Mouse (Mus musculus) forebrain, postnatal 0 days (tissue): Measurements from ENCODE around the gene Inpp5f. TPM values are rescaled to one million over a fixed set of nuclear protein-coding genes. Genes with fewer than 3 reads are reported as not detected.
A peak's percentile ranks its signal among the peaks of the same experiment; 100 is the strongest.

ENCODE experiments used
- ATAC-seq: fragments of 200-750 bp; cut with Nextera tagmentation; 2 replicates; pipeline ENCODE4 v1.8.0; 2017; ENCODE audit warnings: mild to moderate bottlenecking, moderate library complexity
- DNase-seq: peaks from one replicate; pipeline ENCODE4 v3.0.0-alpha.2; 2015
- H3K27ac ChIP-seq: fragments of 300-500 bp; sonication (generic); 2 replicates; pipeline ENCODE4 v1.5.1; 2014; ENCODE audit warnings: low read depth, mild to moderate bottlenecking, antibody characterized with exemption, low read length, moderate library complexity, mixed read lengths
- H3K27me3 ChIP-seq: fragments of 300-500 bp; sonication (generic); 2 replicates; pipeline ENCODE4 v1.6.1; 2014; ENCODE audit warnings: mild to moderate bottlenecking, low read length, mixed read lengths; ENCODE audit not compliant: insufficient read depth
- H3K36me3 ChIP-seq: fragments of 300-500 bp; sonication (generic); 2 replicates; pipeline ENCODE4 v1.6.1; 2014; ENCODE audit warnings: mild to moderate bottlenecking, moderate library complexity; ENCODE audit not compliant: insufficient read depth
- H3K4me1 ChIP-seq: fragments of 300-500 bp; sonication (generic); 2 replicates; pipeline ENCODE4 v1.6.1; 2014; ENCODE audit warnings: antibody characterized with exemption; ENCODE audit not compliant: insufficient read depth
- H3K4me2 ChIP-seq: fragments of 300-500 bp; sonication (generic); 2 replicates; pipeline ENCODE4 v1.6.1; 2014; ENCODE audit warnings: low read depth, mild to moderate bottlenecking, moderate library complexity
- H3K4me3 ChIP-seq: fragments of 300-500 bp; sonication (generic); 2 replicates; pipeline ENCODE4 v1.5.1; 2014; ENCODE audit warnings: low read depth, low read length, mixed read lengths
- H3K9ac ChIP-seq: fragments of 300-500 bp; sonication (generic); 2 replicates; pipeline ENCODE4 v1.6.1; 2014; ENCODE audit warnings: mild to moderate bottlenecking
- H3K9me3 ChIP-seq: fragments of 300-500 bp; sonication (generic); 2 replicates; pipeline ENCODE4 v1.6.1; 2016; ENCODE audit warnings: low read length
- CTCF ChIP-seq: sonication (generic); IDR thresholded peaks from 2 replicates; pipeline ENCODE4 v1.5.1; 2016; ENCODE audit warnings: antibody characterized with exemption, control low read depth, low read depth
- WGBS: fragments of 180-500 bp; shearing (Covaris S2); extraction: QIAGEN DNeasy Blood & Tissue Kit; methylation state at CpG from one replicate; pipeline ENCODE4 v1.1.7; 2014; 5-methylcytosine and 5-hydroxymethylcytosine counted together
- polyA plus RNA-seq: library from polyadenylated mRNA; unstranded; fragments of >200 nt; fragmentation: Nextera tagmentation; extraction: Ambion mirVana; gene quantifications from 2 replicates; pipeline ENCODE4 v1.2.1, GENCODE M21; 2015
- total RNA-seq: library from RNA; depleted of rRNA; stranded (reverse); fragments of >200 nt; gene quantifications from 2 replicates; pipeline ENCODE4 v1.2.3, GENCODE M21; 2014

The Inpp5f gene
- total and polyA plus RNA-seq, 2 experiments from 2014 or later = 361 to 420 TPM

- Histone ChIP-seq H3K36me3 (peaks cover 78% of the 10 kb centered on the region), H3K9me3 (no peaks in the 10 kb centered on the region), H3K4me3 (no peak overlapping the region), H3K9ac (no peak overlapping the region), H3K27me3 (no peaks in the 10 kb centered on the region), H3K4me2 (no peak overlapping the region), H3K4me1 (no peaks in the 10 kb centered on the region), H3K27ac (no peak overlapping the region)
- peak; percentile 91 for ATAC-seq
- 29% methylated on average over 4 of the region's 4 CpGs for WGBS
- peak; percentile 90 for DNase-seq
- TF ChIP-seq CTCF = peak; percentile 99
Observed at GRCm38 (mm10) chr7:128705735-128706134, 94.6 kb downstream of the Inpp5f start.

DNA sequence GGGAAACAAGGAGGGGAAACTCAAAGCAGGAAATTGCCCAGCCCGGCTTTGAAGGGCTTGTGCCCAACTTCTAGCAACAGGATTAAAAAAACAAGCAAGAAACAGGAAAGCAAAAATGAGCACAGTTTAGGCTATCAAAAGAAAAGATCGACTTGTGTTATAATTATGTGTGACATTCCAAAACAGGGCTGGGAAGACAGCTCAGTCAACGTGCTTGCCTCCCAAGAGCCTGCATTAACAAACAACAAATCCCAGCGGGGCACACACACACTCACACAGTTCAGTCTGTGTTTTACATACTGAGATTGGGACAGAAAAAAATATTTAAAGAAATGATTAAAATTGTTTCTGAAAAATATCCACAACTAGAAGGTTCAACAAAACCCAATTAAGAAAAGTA, 106.9 kb downstream of the Inpp5f start:
- Histone ChIP-seq H3K9me3 (no peaks in the 10 kb centered on the region), H3K4me2 (no peak overlapping the region), H3K36me3 (peaks cover 74% of the 10 kb centered on the region), H3K4me1 (no peaks in the 10 kb centered on the region), H3K9ac (no peak overlapping the region), H3K27ac (0 out of 2 replicates have a peak overlapping the region, but pooled peaks have one; percentile 16), H3K27me3 (no peaks in the 10 kb centered on the region), H3K4me3 (no peak overlapping the region)
- DNase-seq (no peak), ATAC-seq (no peak)
- TF ChIP-seq CTCF = no peak
- WGBS = 73% methylated on average over 4 of the region's 4 CpGs

- Histone ChIP-seq H3K9me3 (no peaks in the 10 kb centered on the region), H3K36me3 (peaks cover 22% of the 10 kb centered on the region), H3K4me1 (peaks cover 11% of the 10 kb centered on the region), H3K27ac (peak overlapping the region; percentile 54), H3K9ac (no peak overlapping the region), H3K27me3 (no peaks in the 10 kb centered on the region), H3K4me3 (no peak overlapping the region), H3K4me2 (no peak overlapping the region)
- ATAC-seq (peak; percentile 97), DNase-seq (peak; percentile 91)
- peak; percentile 87 for TF ChIP-seq CTCF
- 12% methylated on average over 4 of the region's 4 CpGs for WGBS
Observed at GRCm38 (mm10) chr7:128724761-128725160, 113.6 kb downstream of the Inpp5f start.

DNA sequence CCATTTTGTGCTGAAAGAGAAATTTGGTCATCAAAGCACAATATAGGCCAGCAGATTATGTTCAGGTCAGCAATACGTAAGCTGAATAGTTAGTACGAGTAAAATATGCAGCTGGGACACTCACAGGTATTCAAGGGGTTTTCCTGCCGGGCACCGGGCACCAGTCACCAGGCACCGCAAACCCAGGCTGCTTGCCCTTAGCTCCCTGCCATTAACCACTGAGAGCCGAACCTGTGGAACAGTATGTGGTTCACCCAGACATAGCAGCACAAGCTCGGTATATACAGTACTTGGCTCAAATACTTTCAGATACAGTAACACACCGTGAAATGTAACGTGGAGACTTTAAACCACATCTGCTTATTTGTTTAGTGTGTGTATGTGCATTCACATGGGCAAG, 114.1 kb downstream of the Inpp5f start:
- no peak for DNase-seq
- 71% methylated on average over 9 of the region's 9 CpGs for WGBS
- H3K9me3 ChIP-seq = no peaks in the 10 kb centered on the region
- no peaks in the 10 kb centered on the region for H3K27me3 ChIP-seq
- H3K9ac ChIP-seq = no peak overlapping the region
- H3K27ac ChIP-seq = peak overlapping the region; percentile 54
- H3K4me3 ChIP-seq = no peak overlapping the region
- TF ChIP-seq CTCF = no peak
- peaks cover 11% of the 10 kb centered on the region for H3K4me1 ChIP-seq
- peaks cover 19% of the 10 kb centered on the region for H3K36me3 ChIP-seq
- ATAC-seq = no peak
- no peak overlapping the region for H3K4me2 ChIP-seq

DNA sequence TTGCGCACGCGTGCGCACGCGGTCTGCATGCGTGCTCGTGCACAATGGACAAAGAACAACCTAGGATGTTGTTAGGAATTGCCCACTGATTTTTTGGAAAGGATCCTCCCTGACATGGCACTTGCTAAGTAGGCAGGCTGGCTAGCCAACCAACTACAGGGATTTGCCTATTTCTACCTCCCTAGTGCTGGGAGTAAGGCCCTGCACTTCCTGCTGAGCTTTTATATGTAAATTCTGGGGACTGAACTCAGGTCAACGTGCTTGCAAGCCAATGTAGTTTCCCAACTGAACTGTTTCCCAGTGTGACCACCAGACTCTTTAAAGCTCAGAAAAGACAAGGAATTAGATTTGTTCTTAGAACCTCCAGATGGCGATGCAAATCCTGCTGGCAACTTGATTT, 115.9 kb downstream of the Inpp5f start:
- WGBS = 44% methylated on average over 10 of the region's 10 CpGs
- 0 out of 2 replicates have a peak, but pooled peaks have one; percentile 8 for TF ChIP-seq CTCF
- no peaks in the 10 kb centered on the region for H3K27me3 ChIP-seq
- peak; percentile 27 for DNase-seq
- H3K4me1 ChIP-seq = peaks cover 19% of the 10 kb centered on the region
- H3K36me3 ChIP-seq = peaks cover 7% of the 10 kb centered on the region
- H3K27ac ChIP-seq = peak overlapping the region; percentile 50; the same call in 1 of the 2 replicates
- no peak for ATAC-seq
- H3K9me3 ChIP-seq = no peaks in the 10 kb centered on the region
- no peak overlapping the region for H3K9ac ChIP-seq
- no peak overlapping the region for H3K4me3 ChIP-seq
- no peak overlapping the region for H3K4me2 ChIP-seq

GRCm38 (mm10) chr7:128727701-128728100, 116.6 kb downstream of the Inpp5f start:
- no peak for ATAC-seq
- peaks cover 20% of the 10 kb centered on the region for H3K4me1 ChIP-seq
- WGBS = 31% methylated on average over 5 of the region's 5 CpGs

DNA sequence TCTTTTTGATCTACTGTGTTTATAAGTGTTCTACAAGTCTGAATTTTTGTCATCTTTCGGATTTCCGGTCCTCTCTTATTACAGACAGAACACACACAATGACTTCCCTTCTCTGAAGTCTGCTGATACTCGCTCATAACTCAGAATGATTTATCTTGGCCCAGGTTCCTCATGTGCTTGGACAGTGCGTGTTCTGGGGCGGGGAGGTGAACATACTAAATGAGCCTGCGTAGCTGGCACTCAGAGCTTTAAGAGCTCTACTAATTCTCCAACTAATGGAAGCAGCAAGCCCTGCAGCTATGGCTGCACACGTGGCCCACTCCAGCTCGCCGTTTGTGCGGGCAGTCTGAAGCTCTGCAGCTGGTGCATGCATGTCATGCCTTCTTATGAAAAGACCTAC, 117.6 kb downstream of the Inpp5f start:
- no peak overlapping the region for H3K9ac ChIP-seq
- no peak overlapping the region for H3K4me3 ChIP-seq
- ATAC-seq (no peak), DNase-seq (no peak)
- H3K4me2 ChIP-seq = no peak overlapping the region
- H3K27me3 ChIP-seq = no peaks in the 10 kb centered on the region
- no peak for TF ChIP-seq CTCF
- no peaks in the 10 kb centered on the region for H3K36me3 ChIP-seq
- peaks cover 20% of the 10 kb centered on the region for H3K4me1 ChIP-seq
- 90% methylated on average over 10 of the region's 10 CpGs for WGBS
- no peak overlapping the region for H3K27ac ChIP-seq
- H3K9me3 ChIP-seq = no peaks in the 10 kb centered on the region

More at GRCm38 (mm10) chr7:128727701-128728100, 116.6 kb downstream of the Inpp5f start:
- TF ChIP-seq CTCF = no peak
- DNase-seq = no peak
- Histone ChIP-seq H3K9ac (no peak overlapping the region), H3K9me3 (no peaks in the 10 kb centered on the region), H3K4me2 (no peak overlapping the region), H3K27me3 (no peaks in the 10 kb centered on the region), H3K27ac (no peak overlapping the region), H3K36me3 (peaks cover 6% of the 10 kb centered on the region; the same call in 1 of the 2 replicates), H3K4me3 (no peak overlapping the region)
